Mouse (Mus musculus) MN1 (cell line): Measurements from ENCODE around the gene Zfhx2.

Experiments
- DNase-seq: peaks from one replicate; pipeline ENCODE4 v3.0.0-alpha.2; 2016; ENCODE audit warnings: low spot score

Gene Zfhx2

GRCm38 (mm10) chr14:55105836-55106809 lies 14.0 kb upstream of the Zfhx2 start, which contains the start of gene Ap1g2:
TSS of gene Ap1g2 (minus strand) at chr14:55106593.
- peak; percentile 81 for DNase-seq

GRCm38 (mm10) chr14:55105386-55105785 lies 13.3 kb upstream of the Zfhx2 start:
- no peak for DNase-seq

- no peak for DNase-seq
Measured at GRCm38 (mm10) chr14:55104365-55104764, 12.2 kb upstream of the Zfhx2 start.

GRCm38 (mm10) chr14:55102253-55102785 lies 10.2 kb upstream of the Zfhx2 start:
- no peak for DNase-seq

- peak; percentile 75 for DNase-seq
Measured at GRCm38 (mm10) chr14:55101592-55101991, 9.5 kb upstream of the Zfhx2 start.

- DNase-seq = peak; percentile 62
Measured at GRCm38 (mm10) chr14:55098067-55098466, 5.9 kb upstream of the Zfhx2 start.

GRCm38 (mm10) chr14:55097646-55098045 lies 5.5 kb upstream of the Zfhx2 start:
- no peak for DNase-seq

- no peak for DNase-seq
Measured at GRCm38 (mm10) chr14:55096573-55097087, 4.5 kb upstream of the Zfhx2 start.

GRCm38 (mm10) chr14:55095671-55096070 lies 3.5 kb upstream of the Zfhx2 start:
- no peak for DNase-seq

GRCm38 (mm10) chr14:55095263-55095662 lies 3.1 kb upstream of the Zfhx2 start:
- DNase-seq = no peak

- DNase-seq = peak; percentile 79
Measured at GRCm38 (mm10) chr14:55094704-55095231, 2.6 kb upstream of the Zfhx2 start, which contains the start of gene Thtpa. TSS of gene Thtpa (plus strand) at chr14:55094784.

- no peak for DNase-seq
Measured at GRCm38 (mm10) chr14:55093927-55094326, 1.8 kb upstream of the Zfhx2 start.

- DNase-seq = no peak
Measured at GRCm38 (mm10) chr14:55091209-55091865, 787 bp downstream of the Zfhx2 start.

- DNase-seq = peak; percentile 84
Measured at GRCm38 (mm10) chr14:55089199-55089947, 2.8 kb downstream of the Zfhx2 start.

GRCm38 (mm10) chr14:55086009-55086514 lies 6.1 kb downstream of the Zfhx2 start:
- DNase-seq = no peak

- DNase-seq = peak; percentile 85
Measured at GRCm38 (mm10) chr14:55085324-55086008, 6.7 kb downstream of the Zfhx2 start.

GRCm38 (mm10) chr14:55083481-55083880 lies 8.6 kb downstream of the Zfhx2 start:
- DNase-seq = no peak

- DNase-seq = no peak
Measured at GRCm38 (mm10) chr14:55081105-55081504, 11.0 kb downstream of the Zfhx2 start.

- DNase-seq = peak; percentile 78
Measured at GRCm38 (mm10) chr14:55079214-55079970, 12.7 kb downstream of the Zfhx2 start.
